Mouse (Mus musculus) ovary, postnatal 14 days (tissue): ENCODE measurements around the gene Rnf38.
A peak's percentile ranks its signal among the peaks of the same experiment; 100 is the strongest.

ENCODE experiments used
- DNase-seq: peaks from one replicate; pipeline ENCODE4 v3.0.0; 2022; ENCODE audit warnings: low spot score

Gene Rnf38

GRCm38 (mm10) chr4:44223444-44223843 lies 10.1 kb downstream of the Rnf38 start:
- no peak for DNase-seq

GRCm38 (mm10) chr4:44216797-44217442 lies 16.7 kb downstream of the Rnf38 start:
- no peak for DNase-seq

GRCm38 (mm10) chr4:44199968-44200367 lies 33.6 kb downstream of the Rnf38 start:
- DNase-seq = no peak

GRCm38 (mm10) chr4:44187431-44187830 lies 46.2 kb downstream of the Rnf38 start:
- DNase-seq = no peak

- DNase-seq = no peak
Measured at GRCm38 (mm10) chr4:44183862-44184261, 49.7 kb downstream of the Rnf38 start.

GRCm38 (mm10) chr4:44179748-44180147 lies 53.8 kb downstream of the Rnf38 start:
- no peak for DNase-seq

- DNase-seq = peak; percentile 27
Measured at GRCm38 (mm10) chr4:44173177-44173576, 60.4 kb downstream of the Rnf38 start.

GRCm38 (mm10) chr4:44172676-44173075 lies 60.9 kb downstream of the Rnf38 start:
- DNase-seq = no peak

- DNase-seq = no peak
Measured at GRCm38 (mm10) chr4:44169884-44170283, 63.7 kb downstream of the Rnf38 start.

- no peak for DNase-seq
Measured at GRCm38 (mm10) chr4:44168816-44169215, 64.8 kb downstream of the Rnf38 start.

- DNase-seq = peak; percentile 91
Measured at GRCm38 (mm10) chr4:44168231-44168647, 65.3 kb downstream of the Rnf38 start.

- DNase-seq = peak; percentile 79
Measured at GRCm38 (mm10) chr4:44167397-44168121, 66.0 kb downstream of the Rnf38 start.

- no peak for DNase-seq
Measured at GRCm38 (mm10) chr4:44166702-44167396, 66.7 kb downstream of the Rnf38 start.

GRCm38 (mm10) chr4:44164621-44165020 lies 69.0 kb downstream of the Rnf38 start:
- no peak for DNase-seq

- DNase-seq = no peak
Measured at GRCm38 (mm10) chr4:44163034-44163433, 70.6 kb downstream of the Rnf38 start.

GRCm38 (mm10) chr4:44160990-44161689 lies 72.4 kb downstream of the Rnf38 start:
- no peak for DNase-seq

- no peak for DNase-seq
Measured at GRCm38 (mm10) chr4:44159839-44160238, 73.8 kb downstream of the Rnf38 start.

- no peak for DNase-seq
Measured at GRCm38 (mm10) chr4:44156481-44156880, 77.1 kb downstream of the Rnf38 start.

GRCm38 (mm10) chr4:44154884-44155283 lies 78.7 kb downstream of the Rnf38 start:
- no peak for DNase-seq

- DNase-seq = no peak
Measured at GRCm38 (mm10) chr4:44152904-44153303, 80.7 kb downstream of the Rnf38 start.

GRCm38 (mm10) chr4:44126805-44127204 lies 106.8 kb downstream of the Rnf38 start:
- no peak for DNase-seq

- peak; percentile 27 for DNase-seq
Measured at GRCm38 (mm10) chr4:44119410-44120201, 114.0 kb downstream of the Rnf38 start.
